Mouse (Mus musculus): ENCODE data around the gene Myoz2. TPM values are rescaled to one million over a fixed set of nuclear protein-coding genes. Genes with fewer than 3 reads are reported as not detected.
A peak's percentile ranks its signal among the peaks of the same experiment; 100 is the strongest.

Gene Myoz2
- total RNA-seq, 2 experiments from 2014 or later: 352 to 392 TPM

- no peak for DNase-seq (ENCODE audit: low spot score)
These were observed 25.4 kb downstream of the Myoz2 start for GRCm38 (mm10) chr3:123009417-123009816.

- DNase-seq (ENCODE audit: low spot score): no peak
These were observed 27.4 kb downstream of the Myoz2 start for GRCm38 (mm10) chr3:123007386-123007785.

- DNase-seq (ENCODE audit: low spot score): no peak
These were observed 33.8 kb downstream of the Myoz2 start for GRCm38 (mm10) chr3:123001053-123001452.

- DNase-seq (ENCODE audit: low spot score): no peak
These were observed 36.3 kb downstream of the Myoz2 start for GRCm38 (mm10) chr3:122998511-122998910.

GRCm38 (mm10) chr3:122996968-122997367 is 37.8 kb downstream of the Myoz2 start:
- DNase-seq (ENCODE audit: low spot score): no peak

- DNase-seq (ENCODE audit: low spot score): no peak
These were observed 47.9 kb downstream of the Myoz2 start for GRCm38 (mm10) chr3:122986906-122987305.

GRCm38 (mm10) chr3:122986386-122986785 is 48.4 kb downstream of the Myoz2 start:
- DNase-seq (ENCODE audit: low spot score): no peak

- no peak for DNase-seq (ENCODE audit: low spot score)
These were observed 49.5 kb downstream of the Myoz2 start for GRCm38 (mm10) chr3:122985183-122985944.

GRCm38 (mm10) chr3:122984249-122985182 is 50.3 kb downstream of the Myoz2 start, which contains the start of gene Usp53:
Gene Usp53, minus strand, starts transcription at chr3:122984510.
- peak; percentile 89 for DNase-seq (ENCODE audit: low spot score)

GRCm38 (mm10) chr3:122983849-122984248 is 51.0 kb downstream of the Myoz2 start:
- DNase-seq (ENCODE audit: low spot score): no peak

GRCm38 (mm10) chr3:122975964-122976363 is 58.9 kb downstream of the Myoz2 start:
- DNase-seq (ENCODE audit: low spot score): no peak

GRCm38 (mm10) chr3:122975363-122975762 is 59.5 kb downstream of the Myoz2 start:
- no peak for DNase-seq (ENCODE audit: low spot score)

- DNase-seq (ENCODE audit: low spot score): no peak
These were observed 60.0 kb downstream of the Myoz2 start for GRCm38 (mm10) chr3:122974833-122975232.

GRCm38 (mm10) chr3:122972126-122972822 is 62.5 kb downstream of the Myoz2 start:
- no peak for DNase-seq (ENCODE audit: low spot score)

GRCm38 (mm10) chr3:122968391-122968790 is 66.4 kb downstream of the Myoz2 start:
- no peak for DNase-seq (ENCODE audit: low spot score)

GRCm38 (mm10) chr3:122964301-122964700 is 70.5 kb downstream of the Myoz2 start:
- DNase-seq (ENCODE audit: low spot score): no peak

Small RNA genes within 50 kb of the gene (microRNA-seq; reads per million reads assigned to microRNA genes)
- not detected for gene Gm22066

Other genes starting within 250 kb of the Myoz2 start
- gene Fabp2, start 139.9 kb downstream of the Myoz2 start, total RNA-seq (2021): not detected
- not detected for gene Gm10959, start 115.7 kb downstream of the Myoz2 start, total RNA-seq (2021)
- 10 to 100 TPM; 22.9 to 27.9 TPM for gene 1810037I17Rik, start 110.8 kb downstream of the Myoz2 start, total RNA-seq (2021)
- gene Usp53, start 50.5 kb downstream of the Myoz2 start, total RNA-seq (2021): 10 to 100 TPM; 11.3 to 11.4 TPM
- 100 to 1,000 TPM; 284 TPM for gene Synpo2, start 201.1 kb upstream of the Myoz2 start, total RNA-seq (2021)
- 1 to 10 TPM; 4.9 to 9.4 TPM for gene Sec24d, start 232.4 kb upstream of the Myoz2 start, total RNA-seq (2021)

All from gastrocnemius, adult 18-20 months (tissue).